Mouse (Mus musculus): ENCODE results near the gene Atp6v1e2.

DNA sequence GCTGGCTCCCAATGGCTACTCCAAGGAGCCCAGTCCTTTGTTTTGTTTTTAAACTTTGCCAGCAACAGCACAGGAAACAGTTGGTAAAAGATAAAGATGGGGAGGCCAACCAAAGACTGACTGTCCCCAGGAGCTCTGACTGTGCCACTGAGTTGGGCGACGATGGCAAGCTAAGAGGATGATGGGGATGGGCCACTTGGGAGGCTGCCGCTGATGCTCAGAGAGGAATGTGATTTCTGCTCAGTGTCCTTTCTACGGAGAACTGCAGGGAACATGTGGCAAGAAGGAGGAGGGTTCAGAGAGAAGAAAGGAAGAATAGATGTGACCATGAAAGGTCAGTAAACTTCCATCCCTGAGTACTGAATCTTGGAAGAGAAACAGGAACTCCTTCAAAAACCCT lies 52.5 kb downstream of the Atp6v1e2 start:
- no peak for TF ChIP-seq GATA1 (IDR thresholded peaks at IDR 0.05; ENCODE audit: borderline replicate concordance, low read length)
- no peak for TF ChIP-seq FLI1 (IDR thresholded peaks at IDR 0.05; ENCODE audit: low read length)

All from megakaryocyte, embryonic 14.5 days (primary cell).